Mouse (Mus musculus) CD8-positive naive resting alpha-beta T cell, adult 2 months (primary cell): Measurements from ENCODE around the gene Steap1.

ENCODE experiments used
- DNase-seq, 2 experiments: peaks; one replicate each; pipeline ENCODE4 v3.0.0; 2022; ENCODE audit warnings: low read depth in 2 of 2, low spot score in 2 of 2

Steap1 gene

DNA sequence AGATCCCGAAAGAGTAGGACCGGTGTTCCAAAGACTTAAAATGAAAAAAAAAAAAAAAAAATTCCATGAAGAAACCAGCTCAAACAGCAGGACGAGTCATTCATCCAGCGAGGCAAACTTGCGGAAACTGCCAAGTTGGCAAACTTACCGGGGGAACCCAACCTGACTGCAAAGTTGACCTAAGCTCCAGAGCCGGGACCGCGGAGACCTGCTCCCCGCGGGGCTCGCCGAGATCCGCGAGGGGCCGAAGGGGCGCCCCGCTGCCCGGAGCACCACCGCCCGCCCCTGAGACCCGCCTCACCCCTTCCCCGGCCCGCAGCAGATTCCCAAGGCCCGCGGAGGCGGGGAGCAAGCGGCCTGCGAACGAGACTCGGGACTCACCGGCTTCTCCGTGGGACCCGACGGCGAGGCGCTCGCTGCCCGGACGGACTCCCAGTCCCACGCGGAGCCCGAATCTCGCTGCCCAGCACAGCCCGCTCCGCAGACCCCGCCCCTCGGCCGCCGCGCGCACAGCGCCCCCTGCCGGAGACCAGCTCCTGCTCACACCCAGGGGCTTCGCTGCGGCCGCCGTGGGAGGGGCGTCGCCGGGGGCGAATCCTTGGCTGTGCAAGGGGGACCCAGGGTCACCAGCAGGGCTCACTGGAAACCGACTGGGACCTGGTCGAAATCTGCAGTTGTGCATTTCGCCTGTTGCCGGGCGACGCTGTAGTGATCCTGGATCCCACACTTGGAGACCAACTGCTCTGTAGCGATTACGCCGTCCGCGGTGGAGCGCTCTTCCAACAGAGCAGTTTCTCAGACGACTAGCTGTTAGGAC is at the start of gene Steap1:
Gene Steap1, minus strand, starts transcription at position 461 of the 817 bp plus-strand sequence.
- DNase-seq = peak in 1 of 2 experiments; percentile 3

DNA sequence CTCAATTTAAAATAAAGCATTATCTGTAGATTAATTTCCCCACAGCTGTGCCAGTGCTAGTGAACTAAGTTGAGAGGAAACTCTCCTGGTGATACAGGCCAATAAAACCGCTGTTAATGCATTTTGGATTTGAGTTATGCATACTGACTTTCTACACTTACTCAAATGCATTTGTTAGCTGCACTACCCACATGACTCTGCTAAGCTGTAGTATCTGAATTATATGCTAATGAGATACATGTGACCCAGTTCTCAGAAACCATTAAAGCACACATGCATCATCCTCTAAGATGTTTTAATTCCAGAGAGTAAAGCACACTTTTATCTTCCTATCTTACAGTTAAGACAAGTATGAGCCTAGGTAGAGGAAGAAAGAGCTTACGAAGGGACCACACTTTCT is 38.0 kb upstream of the Steap1 start:
- DNase-seq = no peak

DNA sequence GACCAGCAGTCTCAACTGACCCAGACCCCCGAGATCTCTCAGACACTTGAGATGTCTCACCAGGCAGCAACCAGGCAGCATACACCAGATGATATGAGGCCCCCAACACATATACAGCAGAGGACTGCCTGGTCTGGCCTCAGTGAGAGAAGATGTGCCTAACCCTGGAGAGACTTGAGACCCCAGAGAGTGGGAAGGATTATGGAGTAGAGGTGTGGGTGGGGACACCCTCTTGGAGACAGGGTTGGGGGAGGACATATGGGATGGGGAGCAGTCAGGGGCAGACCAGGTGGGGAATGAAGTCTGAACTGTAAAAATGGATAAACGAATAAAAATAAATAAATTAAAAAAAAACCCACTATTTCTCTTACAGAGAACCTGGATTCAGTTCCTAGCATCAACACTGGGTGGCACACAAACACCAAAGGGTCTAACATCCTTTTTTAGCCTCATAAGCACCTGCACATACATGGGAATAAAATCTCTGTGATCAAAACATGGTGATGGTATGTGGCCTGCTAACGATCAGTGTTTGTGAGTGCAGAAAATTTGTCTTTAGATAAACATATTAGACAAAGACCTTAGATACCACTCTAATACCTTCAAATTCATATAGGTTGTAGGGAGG is 7.4 kb upstream of the Steap1 start:
- DNase-seq = no peak

DNA sequence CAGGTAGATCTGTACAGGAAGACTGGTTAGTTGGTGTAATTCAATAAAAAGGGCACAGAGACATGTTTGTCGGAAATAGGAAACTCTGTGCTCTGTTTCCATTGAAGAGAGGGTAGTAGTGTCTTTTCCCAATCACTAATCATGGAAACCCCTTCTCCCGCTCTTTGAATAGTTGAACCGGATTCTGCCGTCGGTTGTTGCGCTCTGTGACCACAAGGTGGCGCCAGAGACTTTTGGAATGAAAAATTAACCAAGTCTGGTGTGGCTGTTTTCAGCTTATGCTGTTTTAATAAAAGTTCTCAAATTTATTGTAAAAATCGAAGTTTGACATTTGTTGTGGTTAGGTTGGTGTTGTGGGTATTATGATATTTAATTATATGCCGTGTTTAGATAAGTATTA is 5.9 kb upstream of the Steap1 start:
- peak; percentile 1 to 8 for DNase-seq

DNA sequence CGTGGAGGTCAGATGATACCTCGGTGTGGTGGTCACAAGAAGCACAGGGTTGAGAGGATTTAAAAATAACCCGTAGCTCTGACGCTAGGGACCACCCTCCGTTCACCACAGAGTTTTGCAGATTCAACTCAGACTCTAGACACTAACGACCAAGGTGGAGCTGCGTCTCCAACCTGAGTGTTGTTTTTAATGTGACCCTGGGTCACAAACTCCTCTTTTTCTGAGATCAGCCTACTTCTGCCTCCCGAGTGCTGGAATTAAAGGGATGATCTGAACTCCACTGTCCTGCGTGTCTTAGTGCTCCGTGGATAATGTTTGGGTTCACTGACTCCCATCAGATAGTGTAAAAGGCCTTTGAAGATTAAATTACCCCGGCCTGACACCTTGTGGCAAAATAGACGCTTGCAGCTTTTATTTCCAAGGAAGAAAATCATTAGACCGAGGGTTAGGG is 671 bp upstream of the Steap1 start:
- no peak for DNase-seq

DNA sequence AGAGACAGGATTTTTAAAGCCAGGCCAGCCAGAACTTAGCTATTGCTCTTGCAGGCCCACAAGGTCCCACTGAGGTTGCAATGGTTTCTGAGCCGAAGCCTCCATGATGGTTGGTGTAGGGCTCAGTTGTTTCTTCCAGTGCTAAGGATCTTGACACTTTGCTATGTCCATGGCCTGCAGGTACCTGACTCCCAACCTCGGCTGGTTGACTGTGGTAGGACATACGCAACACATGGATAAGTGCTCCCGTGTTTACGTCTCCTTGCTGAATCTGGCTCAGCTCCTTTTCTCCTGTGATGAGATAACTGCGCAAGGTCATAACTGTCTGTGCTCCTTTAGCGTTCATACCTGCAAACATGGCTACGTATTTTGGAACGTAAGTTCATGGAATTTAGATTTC is 14.7 kb downstream of the Steap1 start:
- DNase-seq = no peak

DNA sequence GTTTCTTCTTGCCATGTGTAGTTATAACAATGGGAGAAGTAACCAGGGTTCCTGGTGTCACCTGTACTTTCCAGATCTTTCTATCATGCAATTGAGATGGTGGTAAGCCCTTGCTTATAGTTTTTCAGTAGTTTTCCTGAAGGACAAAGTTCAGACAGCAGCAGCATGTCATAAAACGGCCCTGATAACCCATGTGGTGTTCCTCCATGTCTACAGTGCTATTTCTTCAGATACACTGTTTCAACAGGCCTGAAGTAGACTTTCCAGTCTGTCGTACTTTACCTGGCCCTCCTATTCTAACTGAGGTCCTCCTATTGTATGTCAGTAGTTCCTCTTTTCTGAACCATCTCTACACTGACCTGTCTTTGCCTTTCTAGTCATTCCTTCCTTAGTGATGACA is 16.3 kb downstream of the Steap1 start:
- no peak for DNase-seq

DNA sequence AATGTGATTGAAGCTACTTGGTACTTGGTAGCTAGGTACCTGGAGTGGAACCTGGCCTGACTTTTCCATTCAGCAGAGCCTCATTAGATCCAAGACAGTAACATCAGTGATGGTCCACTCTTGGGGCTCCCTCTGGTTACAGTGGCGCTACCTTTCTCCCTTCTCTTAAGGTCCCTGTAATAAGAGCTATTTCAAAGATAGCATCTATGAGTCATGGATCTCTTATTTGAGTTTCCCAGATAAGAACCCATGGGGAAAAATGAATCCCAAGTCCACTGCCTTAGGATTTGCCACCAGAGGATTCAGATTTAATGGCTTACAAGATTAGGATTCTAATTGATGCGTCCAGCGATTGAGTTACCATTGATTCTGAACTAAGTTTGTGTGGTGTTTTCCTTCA is 16.9 kb downstream of the Steap1 start:
- no peak for DNase-seq

DNA sequence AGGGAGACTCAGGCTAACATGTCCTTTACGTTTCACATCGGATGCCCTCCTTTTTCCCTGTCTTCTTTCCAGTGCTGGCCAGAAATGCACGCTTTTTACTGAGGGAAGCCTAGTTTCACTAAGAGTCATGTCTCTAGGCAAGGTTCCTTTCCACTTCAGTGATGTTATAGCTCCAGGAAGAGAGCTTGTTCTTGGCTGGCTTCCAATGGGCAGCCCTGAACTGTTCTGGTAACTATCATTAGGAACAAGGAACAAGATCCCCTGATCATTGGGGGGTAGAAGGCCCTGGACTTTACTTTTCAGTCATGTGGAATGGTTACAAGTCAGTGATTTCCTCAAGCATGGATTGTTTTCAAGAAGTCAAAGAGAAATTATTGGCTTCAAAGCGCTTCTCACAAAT is 19.2 kb downstream of the Steap1 start:
- DNase-seq = no peak

DNA sequence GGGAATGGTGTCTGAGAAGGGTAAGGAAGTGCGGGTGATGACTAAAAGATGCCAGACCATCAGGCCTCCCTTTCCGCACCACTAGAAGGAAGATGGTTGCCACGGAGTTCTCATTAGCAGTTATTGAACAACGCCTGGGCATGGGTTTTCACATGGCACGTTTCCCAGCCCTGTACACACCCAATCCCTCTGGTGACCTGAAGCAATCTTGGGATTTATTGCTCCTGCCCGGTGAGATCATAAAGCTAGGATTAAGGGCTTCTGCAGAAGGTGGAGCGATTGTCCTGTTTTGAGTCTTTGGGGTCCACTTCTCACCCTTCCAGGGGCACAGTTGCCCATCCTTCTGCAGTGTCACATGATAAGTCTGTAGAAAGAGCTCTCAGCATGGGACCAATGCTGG is 26.9 kb downstream of the Steap1 start:
- no peak for DNase-seq

DNA sequence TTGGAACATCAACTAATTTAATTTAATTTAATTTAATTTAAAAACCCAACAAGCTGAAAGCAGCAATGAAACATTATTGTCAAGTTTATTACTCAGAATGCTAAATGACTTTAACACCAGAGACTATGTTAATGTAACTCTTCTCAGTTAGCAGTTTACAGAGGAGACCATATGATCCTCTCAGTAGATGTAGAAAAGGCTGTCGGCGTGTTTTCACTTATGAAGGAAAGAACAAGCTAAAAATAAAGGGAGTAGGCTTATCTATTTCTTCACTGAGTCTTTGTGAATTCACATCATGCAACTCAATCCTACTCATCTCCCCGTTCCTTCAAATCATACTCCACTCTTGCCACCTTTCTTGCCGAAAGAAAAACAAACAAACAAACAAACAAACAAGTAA is 38.1 kb downstream of the Steap1 start:
- DNase-seq = no peak

DNA sequence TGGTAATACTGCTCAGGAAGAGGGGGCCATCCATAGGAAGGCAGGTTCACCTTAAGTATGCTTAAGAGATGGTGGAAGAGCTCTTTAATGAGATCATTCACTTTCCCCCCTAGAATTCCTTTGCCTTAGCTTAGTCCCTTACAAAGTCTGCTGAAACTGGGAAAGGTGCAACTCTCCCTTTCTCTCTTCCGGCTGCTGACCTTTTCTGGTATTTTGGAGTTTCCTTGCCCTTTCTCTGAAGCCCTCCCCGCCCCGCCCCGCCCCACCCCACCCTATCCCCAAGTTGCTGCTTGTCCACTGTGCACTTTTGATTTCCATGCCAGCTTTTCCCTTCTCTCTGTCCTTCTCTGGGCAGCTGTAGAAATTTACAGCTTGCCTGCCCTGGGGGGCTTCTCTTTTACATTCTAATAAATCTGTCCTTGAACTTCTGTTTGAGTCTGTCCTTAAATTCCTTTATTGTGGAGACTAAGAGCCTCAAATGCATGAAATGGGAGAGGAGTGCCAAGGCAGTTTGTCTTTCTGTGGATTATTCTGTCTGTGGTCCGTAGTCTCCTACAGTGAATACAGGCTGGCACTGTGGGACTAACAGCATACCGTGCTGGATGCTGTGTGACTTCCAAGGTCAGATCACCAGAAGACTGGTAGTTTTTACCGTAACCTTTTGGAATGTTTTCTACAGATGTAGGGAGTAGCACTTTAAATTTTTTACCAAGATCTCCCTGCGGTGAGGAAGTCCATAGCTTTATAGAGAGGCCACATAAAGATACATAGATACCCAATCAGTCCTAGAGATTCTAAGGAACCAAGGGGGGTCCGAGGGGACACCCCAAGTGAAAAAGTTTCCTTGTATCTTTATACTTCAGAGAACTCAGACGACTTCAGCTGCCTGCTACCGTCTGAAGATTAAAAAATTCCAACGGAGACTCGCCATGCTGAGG is 41.5 kb downstream of the Steap1 start:
- no peak for DNase-seq

DNA sequence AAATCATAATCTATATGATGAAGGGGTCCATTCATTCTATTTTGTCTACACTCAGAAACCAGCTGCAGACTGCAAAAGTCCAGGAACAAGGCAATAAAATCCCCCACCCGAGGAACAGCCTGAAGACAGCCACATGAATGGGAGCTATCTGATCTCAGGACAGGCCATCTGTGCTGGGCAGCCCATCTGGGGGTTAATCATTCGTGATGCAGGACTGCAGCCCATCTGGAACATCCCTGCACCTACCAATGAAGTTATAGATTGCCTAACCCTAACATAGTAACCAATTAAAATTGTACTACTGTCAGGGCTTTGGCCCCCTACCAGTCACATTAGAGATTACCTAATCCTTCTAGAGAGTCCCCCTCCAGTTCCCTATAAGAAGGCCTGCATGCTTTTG is 44.1 kb downstream of the Steap1 start:
- no peak for DNase-seq

DNA sequence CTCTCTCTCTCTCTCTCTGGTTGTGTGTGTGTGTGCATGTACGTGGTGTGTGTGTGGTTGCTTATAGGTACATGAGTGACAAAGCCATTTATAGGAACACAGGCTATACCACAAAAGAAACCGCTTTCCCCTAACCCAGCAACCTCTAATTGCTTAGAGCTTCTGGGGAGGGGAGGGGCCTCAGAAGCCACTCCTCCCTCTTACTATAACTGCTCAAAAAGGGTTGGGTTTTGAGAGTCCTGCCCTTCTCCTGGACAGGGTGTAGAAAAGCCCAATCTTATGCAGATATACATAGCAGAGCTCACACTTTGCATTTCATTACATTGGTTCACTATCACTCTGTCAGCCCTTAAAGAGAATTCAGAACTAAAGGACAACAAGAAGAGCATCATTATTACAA is 48.7 kb downstream of the Steap1 start:
- DNase-seq = no peak

DNA sequence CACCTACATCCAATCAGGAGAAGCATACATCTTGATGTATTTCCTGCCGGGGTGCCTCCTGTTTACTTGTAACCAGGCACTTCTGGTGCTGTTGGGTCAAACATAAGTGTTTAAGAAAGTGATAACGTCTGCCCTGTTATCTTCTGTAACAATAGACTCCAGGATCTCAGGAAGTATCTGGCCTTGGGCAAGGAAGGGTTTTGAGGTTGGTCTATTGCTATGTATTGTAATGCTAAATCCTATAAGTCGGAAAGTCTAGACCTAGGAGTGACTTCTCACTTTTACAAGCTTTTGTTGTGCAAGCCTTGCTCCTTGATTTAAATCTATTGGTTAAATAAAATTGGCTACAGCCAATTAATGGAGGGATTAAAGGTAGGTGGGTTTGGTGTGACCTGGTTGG is 50.3 kb downstream of the Steap1 start:
- DNase-seq = no peak

DNA sequence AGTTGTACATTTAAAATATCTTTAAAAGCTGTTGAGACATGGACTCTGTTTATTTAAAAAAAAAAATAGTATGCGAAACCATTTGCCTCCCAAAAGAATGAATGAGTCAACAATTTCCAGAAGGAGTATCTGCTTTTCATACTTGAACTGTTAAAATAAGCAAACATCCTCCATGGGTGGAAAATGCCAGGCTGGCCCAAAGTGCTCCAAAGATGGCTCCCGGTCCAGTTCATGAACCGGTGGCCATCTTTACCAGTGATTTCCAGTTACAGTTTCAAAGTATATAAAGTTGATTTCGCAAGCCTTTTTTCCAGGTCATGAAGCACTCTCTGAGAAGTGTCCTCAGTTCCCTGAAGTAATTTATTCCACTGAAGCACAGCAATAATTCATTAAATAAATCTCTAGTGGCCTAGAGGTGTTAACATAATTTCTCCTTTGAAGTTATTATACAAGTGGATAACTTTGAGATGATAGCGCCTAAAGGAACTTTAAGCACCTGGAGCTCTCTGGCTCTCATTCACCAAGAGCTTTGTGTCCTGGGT is 53.7 kb downstream of the Steap1 start:
- DNase-seq = no peak

DNA sequence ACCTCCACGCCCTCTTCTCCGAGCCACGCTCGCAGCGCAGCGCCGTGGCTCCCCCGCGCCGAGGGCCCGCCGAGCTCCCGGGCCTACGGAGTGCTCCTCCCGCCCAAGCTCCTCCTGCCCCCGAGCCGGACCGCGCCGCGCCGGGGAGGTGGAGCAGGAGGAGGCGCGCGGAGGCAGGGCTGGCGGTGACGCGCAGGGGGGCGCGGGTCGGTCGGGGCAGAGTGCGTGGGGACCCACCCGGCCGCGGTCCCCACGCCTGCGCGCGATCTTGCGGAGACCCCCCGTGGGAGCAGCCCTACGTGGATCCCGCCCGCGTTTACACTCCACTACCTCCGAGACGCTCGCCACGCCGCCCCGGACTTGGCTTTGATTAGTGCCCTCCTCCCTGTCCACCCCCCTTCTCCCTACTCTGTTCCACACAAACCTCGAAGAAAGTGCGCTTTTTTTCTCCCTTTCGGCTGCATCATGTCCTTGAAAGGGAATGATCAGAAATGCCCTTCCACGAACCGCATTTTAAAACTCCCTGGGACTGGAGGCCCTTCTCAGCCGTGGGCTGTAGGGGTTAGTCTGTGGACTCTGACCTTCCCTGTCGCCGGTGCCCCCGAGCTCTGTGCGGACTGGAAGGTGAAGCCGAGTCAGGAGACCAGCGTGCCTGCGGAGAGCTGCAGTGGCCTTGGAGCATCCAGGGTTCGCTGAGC is 55.0 kb downstream of the Steap1 start, which contains the start of gene Steap2:
Gene Steap2, minus strand, starts transcription at position 623 of the 698 bp plus-strand sequence.
- DNase-seq = no peak

DNA sequence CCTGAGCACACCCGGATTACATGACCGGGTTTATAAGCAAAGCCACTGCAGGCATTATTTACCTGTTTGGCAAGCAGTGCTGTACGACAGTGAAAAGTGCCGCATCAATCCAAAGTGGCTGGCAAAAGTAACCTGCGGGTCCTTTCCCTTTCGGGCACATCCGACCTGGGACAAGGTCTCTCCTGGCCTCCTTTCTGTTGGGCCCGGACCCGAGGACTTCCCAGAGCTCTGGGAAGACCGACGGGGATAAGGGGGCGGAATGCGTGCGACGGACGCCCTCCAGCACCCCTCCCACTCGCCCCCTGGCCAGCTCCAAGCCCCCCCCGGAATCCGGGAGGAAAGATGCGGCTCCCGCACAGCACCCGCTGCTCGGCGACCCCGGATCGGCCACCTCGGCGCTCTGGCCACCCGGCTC is 55.6 kb downstream of the Steap1 start:
- no peak for DNase-seq

DNA sequence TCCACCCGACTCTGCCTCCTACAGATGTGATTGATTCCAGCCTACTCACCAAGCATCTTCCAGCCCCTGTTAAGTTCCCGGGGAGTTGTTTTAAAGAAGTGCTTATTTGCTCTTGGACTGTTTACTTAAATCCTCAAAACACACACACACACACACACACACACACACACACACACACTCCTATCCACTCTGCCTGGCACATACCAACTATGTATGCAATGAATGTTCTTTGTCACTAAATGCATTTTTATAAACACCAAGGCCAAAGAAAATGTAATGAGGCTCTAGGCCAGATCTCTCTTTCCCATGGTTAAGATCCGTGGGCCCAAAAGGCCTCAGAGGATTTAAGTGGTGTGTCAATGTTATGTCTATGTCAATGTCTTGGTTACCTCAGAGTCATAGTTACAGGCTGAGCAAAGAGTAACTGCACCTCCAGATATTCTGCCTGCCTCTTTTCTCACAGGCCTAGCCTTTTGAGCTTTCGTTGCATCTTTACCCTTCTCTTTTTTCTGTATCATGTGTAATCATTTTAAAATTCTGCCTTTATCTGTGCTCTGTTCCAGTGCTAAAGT is 56.9 kb downstream of the Steap1 start:
- no peak for DNase-seq

DNA sequence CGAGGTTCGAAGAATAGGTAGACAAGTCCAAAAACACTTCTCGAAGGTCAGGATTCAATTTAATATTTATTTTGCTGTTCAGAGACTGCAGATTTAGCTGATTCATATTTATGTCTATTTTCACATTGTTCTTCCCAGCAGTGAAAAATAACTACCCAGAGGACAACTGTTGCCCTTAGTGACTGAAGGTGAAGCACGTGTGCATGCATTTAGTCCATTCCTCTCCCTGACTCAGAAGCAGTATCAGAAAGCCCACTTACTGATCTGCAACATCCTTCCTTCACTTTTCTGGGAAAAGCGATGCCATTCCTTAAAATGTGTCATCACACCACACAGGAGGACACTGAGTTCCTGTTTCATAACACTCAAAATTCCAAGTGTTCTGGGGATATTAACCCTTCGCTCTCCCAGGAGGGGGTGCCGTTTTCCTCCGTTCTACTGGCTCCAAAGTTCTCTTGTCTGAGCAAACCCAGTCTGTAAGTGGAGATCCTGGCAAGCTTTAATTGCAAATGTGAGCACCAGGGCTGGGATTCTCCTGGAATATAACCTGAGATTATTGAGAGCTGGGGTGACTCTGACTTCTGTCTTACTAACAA is 60.1 kb downstream of the Steap1 start:
- no peak for DNase-seq
